13 mouse cellular contexts compared by ENCODE assay signal in genomic region chr10:43657501-43658225, GRCm38 (mm10).
DNase-seq lines count a peak whose midpoint lies in the region; ATAC-seq lines count a peak whose summit lies in the region.
"Had no signal": no experiment of that assay in that cellular context is flagged by ENCODE, and none has a peak within 500 bp of the region (broad histone marks: within the 10 kb centered on the region; RNA-seq: fewer than 3 reads in every experiment).

No protein-coding gene starts in this region.

- H3K36me3 ChIP-seq in liver, embryonic 13.5 days: no peaks in the 10 kb centered on the region

- no peak overlapping the region for H3K9ac ChIP-seq in liver, embryonic 13.5 days
- H3K9ac ChIP-seq: forebrain, postnatal 0 days had no signal

- no peak for ATAC-seq in liver, embryonic 13.5 days (ENCODE audit: low read depth)
- ATAC-seq in erythroid progenitor cell, adult 5-6 weeks (replicated peaks; ENCODE audit: low FRiP score, poor library complexity, severe bottlenecking): 0 out of 2 replicates have a peak, but pooled peaks have one; percentile 33
- ATAC-seq in megakaryocyte-erythroid progenitor cell, adult 5-6 weeks (replicated peaks; ENCODE audit: low FRiP score, low TSS enrichment, poor library complexity, severe bottlenecking): peak; percentile 85
- ATAC-seq: forebrain, postnatal 0 days had no signal

- H3K27me3 ChIP-seq in liver, embryonic 13.5 days: no peaks in the 10 kb centered on the region

- no peak overlapping the region for H3K4me3 ChIP-seq in liver, embryonic 13.5 days (replicated peaks)

- peak overlapping the region; percentile 66 for H3K27ac ChIP-seq in liver, embryonic 13.5 days
- H3K27ac ChIP-seq: kidney, postnatal 0 days had no signal

- H3K4me1 ChIP-seq in liver, embryonic 13.5 days (replicated peaks): peaks cover 20% of the 10 kb centered on the region

- no peak for DNase-seq in liver, embryonic 13.5 days
- no peak for DNase-seq in liver
- peak; percentile 86 for DNase-seq in Muller cell, postnatal 12 days (ENCODE audit: inconsistent ontology term)
- no peak for DNase-seq in layer of hippocampus, postnatal 14 days (ENCODE audit: low spot score in 2 of 2)
- DNase-seq in cerebellum, adult 11-12 months: no peak
- DNase-seq: forebrain, postnatal 0 days; gastrocnemius, postnatal 36 days; layer of hippocampus, adult 9-11 months; right cerebral cortex, adult 18-20 months; thymus, postnatal 14 days had no signal

- peaks cover 4% of the 10 kb centered on the region; the same call in 1 of the 2 replicates for H3K9me3 ChIP-seq in liver, embryonic 13.5 days (replicated peaks)

- no peak overlapping the region for H3K4me2 ChIP-seq in liver, embryonic 13.5 days

- WGBS in liver, embryonic 13.5 days (ENCODE audit: insufficient replicate concordance): 55% methylated on average over 8 of the region's 8 CpGs
